Mouse (Mus musculus): Measurements from ENCODE around the gene Prn.

Gene Prn

GRCm38 (mm10) chr2:132001696-132002334 is 92.1 kb downstream of the Prn start:
- peak; percentile 57 for DNase-seq

- no peak for DNase-seq
Observed at GRCm38 (mm10) chr2:132003916-132004315, 94.2 kb downstream of the Prn start.

GRCm38 (mm10) chr2:132004495-132005136 is 94.9 kb downstream of the Prn start:
- DNase-seq, result peak; percentile 69

- no peak for DNase-seq
Observed at GRCm38 (mm10) chr2:132005445-132005844, 95.7 kb downstream of the Prn start.

All from lung, postnatal 36 days (tissue).